Mouse (Mus musculus) stomach, embryonic 15.5 days (tissue): ENCODE measurements around the gene Mfsd8. TPM values are rescaled to one million over a fixed set of nuclear protein-coding genes. Genes with fewer than 3 reads are reported as not detected.

Experiments
- ATAC-seq: fragments of 200-750 bp; cut with Nextera tagmentation; 2 replicates; pipeline ENCODE4 v1.8.0; 2017; ENCODE audit warnings: low read depth, moderate number of reproducible peaks, moderate TSS enrichment; ENCODE audit not compliant: insufficient read depth, low FRiP score
- H3K27ac ChIP-seq: fragments of 300-500 bp; sonication (generic); 2 replicates; pipeline ENCODE4 v1.5.1; 2015; ENCODE audit warnings: mild to moderate bottlenecking, inconsistent platforms
- H3K27me3 ChIP-seq: fragments of 300-500 bp; sonication (generic); replicated peaks from 2 replicates; pipeline ENCODE4 v1.6.1; 2015; ENCODE audit warnings: inconsistent platforms
- H3K36me3 ChIP-seq: fragments of 300-500 bp; sonication (generic); 2 replicates; pipeline ENCODE4 v1.6.1; 2015; ENCODE audit warnings: inconsistent platforms
- H3K4me1 ChIP-seq: fragments of 300-500 bp; sonication (generic); 2 replicates; pipeline ENCODE4 v1.6.1; 2015; ENCODE audit warnings: inconsistent platforms
- H3K4me2 ChIP-seq: fragments of 300-500 bp; sonication (generic); 2 replicates; pipeline ENCODE4 v1.6.1; 2015; ENCODE audit warnings: mild to moderate bottlenecking, inconsistent platforms
- H3K4me3 ChIP-seq: fragments of 300-500 bp; sonication (generic); replicated peaks from 2 replicates; pipeline ENCODE4 v1.5.1; 2015; ENCODE audit warnings: inconsistent platforms
- H3K9ac ChIP-seq: fragments of 300-500 bp; sonication (generic); 2 replicates; pipeline ENCODE4 v1.6.1; 2015; ENCODE audit warnings: inconsistent platforms
- H3K9me3 ChIP-seq: fragments of 300-500 bp; sonication (generic); 2 replicates; pipeline ENCODE4 v1.6.1; 2016; ENCODE audit warnings: inconsistent platforms
- WGBS: fragments of 180-500 bp; shearing (Covaris S2); methylation state at CpG from one replicate; pipeline ENCODE4 v1.1.7; 2015; 5-methylcytosine and 5-hydroxymethylcytosine counted together
- polyA plus RNA-seq: library from polyadenylated mRNA; unstranded; fragments of >200 nt; fragmentation: Nextera tagmentation; extraction: Ambion mirVana; gene quantifications from 2 replicates; pipeline ENCODE4 v1.2.1, GENCODE M21; 2015

Mfsd8 gene
- polyA plus RNA-seq, 1 experiment from 2014 or later, result 5.7 TPM

- ATAC-seq, result peak; percentile 97
- Histone ChIP-seq H3K4me2 (peak within 1 kb of the TSS; percentile 86), H3K9me3 (no peaks in the 10 kb centered on the region), H3K4me3 (peak within 1 kb of the TSS; percentile 99), H3K9ac (peak within 1 kb of the TSS; percentile 84), H3K4me1 (no peaks in the 10 kb centered on the region), H3K27ac (peak within 1 kb of the TSS; percentile 74), H3K36me3 (no peaks in the 10 kb centered on the region), H3K27me3 (no peaks in the 10 kb centered on the region)
- WGBS, result 2% methylated on average over 66 of the region's 66 CpGs
Observed at GRCm38 (mm10) chr3:40799530-40800372, 46.9 kb downstream of the Mfsd8 start, which contains the start of gene Plk4. TSS of gene Plk4 (plus strand) at chr3:40800019.

GRCm38 (mm10) chr3:40798500-40798899 is 48.2 kb downstream of the Mfsd8 start:
- Histone ChIP-seq H3K4me1 (no peaks in the 10 kb centered on the region), H3K36me3 (no peaks in the 10 kb centered on the region), H3K4me3 (no peak overlapping the region), H3K9ac (no peak overlapping the region), H3K27me3 (no peaks in the 10 kb centered on the region), H3K27ac (no peak overlapping the region), H3K9me3 (no peaks in the 10 kb centered on the region), H3K4me2 (no peak overlapping the region)
- WGBS, result 38% methylated on average over 7 of the region's 7 CpGs
- ATAC-seq, result no peak

- WGBS, result 62% methylated on average over 1 of the region's 1 CpGs
Observed at GRCm38 (mm10) chr3:40798054-40798453, 48.6 kb downstream of the Mfsd8 start.

GRCm38 (mm10) chr3:40793783-40794182 is 52.9 kb downstream of the Mfsd8 start:
- ATAC-seq, result no peak
- H3K4me3 ChIP-seq, result no peak overlapping the region
- 82% methylated on average over 2 of the region's 2 CpGs for WGBS
- no peak overlapping the region for H3K9ac ChIP-seq
- no peaks in the 10 kb centered on the region for H3K36me3 ChIP-seq
- no peak overlapping the region for H3K4me2 ChIP-seq
- no peaks in the 10 kb centered on the region for H3K27me3 ChIP-seq
- no peak overlapping the region for H3K27ac ChIP-seq
- no peaks in the 10 kb centered on the region for H3K4me1 ChIP-seq
- H3K9me3 ChIP-seq, result no peaks in the 10 kb centered on the region

More at GRCm38 (mm10) chr3:40798054-40798453, 48.6 kb downstream of the Mfsd8 start:
- Histone ChIP-seq H3K27me3 (no peaks in the 10 kb centered on the region), H3K4me3 (no peak overlapping the region), H3K36me3 (no peaks in the 10 kb centered on the region), H3K27ac (no peak overlapping the region), H3K4me1 (no peaks in the 10 kb centered on the region), H3K4me2 (no peak overlapping the region), H3K9me3 (no peaks in the 10 kb centered on the region), H3K9ac (no peak overlapping the region)
- no peak for ATAC-seq

Other genes with a start within 250 kb of the Mfsd8 start
- gene Slc25a31, start 138.0 kb downstream of the Mfsd8 start, polyA plus RNA-seq, result 0.10 and 0.19 TPM in 2 replicates
- 14.3 and 15.0 TPM in 2 replicates for gene Hspa4l, start 102.4 kb downstream of the Mfsd8 start, polyA plus RNA-seq
- gene Plk4, start 46.9 kb downstream of the Mfsd8 start, polyA plus RNA-seq, result 45.9 and 47.8 TPM in 2 replicates
- 7.9 and 8.9 TPM in 2 replicates for gene Abhd18, start 84 bp upstream of the Mfsd8 start, polyA plus RNA-seq
- 0.19 and 0.23 TPM in 2 replicates for gene 1700034I23Rik, start 55.7 kb upstream of the Mfsd8 start, polyA plus RNA-seq
- 8.1 and 10.1 TPM in 2 replicates for gene Larp1b, start 102.9 kb upstream of the Mfsd8 start, polyA plus RNA-seq
- 44.2 and 47.9 TPM in 2 replicates for gene Pgrmc2, start 236.2 kb upstream of the Mfsd8 start, polyA plus RNA-seq